Mouse (Mus musculus) ES-E14 (cell line): ENCODE measurements around the gene Birc5.

ENCODE experiments used
- CHD2 ChIP-seq: IDR thresholded peaks from 2 replicates; pipeline ENCODE4 v1.6.1; 2014; ENCODE audit warnings: mild to moderate bottlenecking, low read depth, low read length, inconsistent platforms
- HCFC1 ChIP-seq: IDR thresholded peaks from 2 replicates; pipeline ENCODE4 v1.6.1; 2012; ENCODE audit warnings: low read length, inconsistent platforms, borderline replicate concordance; ENCODE audit not compliant: insufficient read depth
- MAFK ChIP-seq: IDR thresholded peaks from 2 replicates; pipeline ENCODE4 v1.6.1; 2014; ENCODE audit warnings: mild to moderate bottlenecking, low read depth, low read length, inconsistent platforms; ENCODE audit not compliant: insufficient read depth
- ZNF384 ChIP-seq: IDR thresholded peaks from 2 replicates; pipeline ENCODE4 v1.6.1; 2012; ENCODE audit warnings: low read depth, low read length, inconsistent platforms

DNA sequence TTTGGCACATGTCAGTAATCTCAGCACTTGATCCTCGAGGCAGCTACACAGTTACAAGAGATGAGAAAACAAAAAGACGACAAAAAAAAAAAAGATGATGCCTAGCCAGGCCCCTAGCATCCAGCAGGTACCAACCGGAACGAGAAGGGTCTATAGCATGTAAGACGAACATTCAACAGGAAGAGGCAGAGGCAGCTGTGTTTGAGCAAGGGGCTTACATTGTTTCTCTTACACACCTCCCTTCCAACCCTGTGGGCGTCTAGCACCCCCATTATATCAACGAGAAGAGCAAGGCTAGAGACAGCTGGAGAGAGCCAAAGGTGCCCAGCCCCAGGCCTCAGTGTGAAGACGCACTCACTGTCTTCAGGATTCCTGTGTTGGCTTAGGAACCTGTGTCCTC lies 22.1 kb upstream of the Birc5 start:
- TF ChIP-seq ZNF384 (no peak), CHD2 (no peak), MAFK (no peak), HCFC1 (no peak)
